Mouse (Mus musculus) gastrocnemius, postnatal 10 days (tissue): ENCODE results near the gene Susd1. TPM values are rescaled to one million over a fixed set of nuclear protein-coding genes. Genes with fewer than 3 reads are reported as not detected.

Experiments used
- DNase-seq: peaks from one replicate; pipeline ENCODE4 v3.0.0; 2021; ENCODE audit warnings: mixed read lengths
- total RNA-seq, 2 experiments: library from RNA; stranded (reverse); gene quantifications; 2 replicates each; pipeline ENCODE4 v1.2.3; 2021

The Susd1 gene
- total RNA-seq, 2 experiments from 2014 or later = 1.5 to 1.6 TPM

DNA sequence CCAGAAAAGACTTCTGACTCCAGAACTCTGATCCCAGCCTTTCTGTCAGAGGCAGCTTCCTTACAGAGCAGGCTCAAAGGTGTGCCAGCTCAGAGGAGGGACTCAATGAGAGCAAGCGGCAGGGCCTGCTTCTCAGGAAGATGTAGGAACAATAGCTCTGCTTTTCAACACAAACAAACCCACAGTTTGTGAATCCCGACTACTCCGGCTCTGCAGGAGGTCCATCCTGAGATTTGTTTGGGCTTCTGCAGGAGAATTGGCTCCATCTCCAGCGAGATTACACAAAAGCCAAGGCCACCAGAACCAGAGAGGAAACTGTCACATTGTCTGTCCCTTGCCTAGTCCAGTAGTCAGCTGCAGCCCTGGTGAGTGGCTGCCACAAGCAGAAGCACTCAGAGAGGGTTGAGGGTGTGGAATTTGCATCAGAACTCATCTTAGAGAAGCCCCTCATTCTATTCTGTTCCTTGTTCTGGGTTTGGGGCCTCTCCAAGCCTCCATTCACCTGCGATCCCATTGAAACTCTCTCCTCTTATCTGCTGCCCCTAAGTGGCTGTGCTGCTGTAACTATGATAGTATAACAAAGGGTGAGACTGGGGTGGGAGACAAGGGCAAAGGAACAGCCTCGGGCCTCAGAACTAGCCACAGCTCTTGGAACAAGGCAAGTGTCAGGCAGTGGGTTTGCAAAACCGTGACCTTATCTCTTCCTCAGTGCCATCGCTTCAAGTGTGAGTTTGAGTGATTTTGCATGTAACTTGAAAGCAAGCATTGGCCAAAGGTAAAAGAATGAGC lies 155.5 kb downstream of the Susd1 start:
- no peak for DNase-seq

DNA sequence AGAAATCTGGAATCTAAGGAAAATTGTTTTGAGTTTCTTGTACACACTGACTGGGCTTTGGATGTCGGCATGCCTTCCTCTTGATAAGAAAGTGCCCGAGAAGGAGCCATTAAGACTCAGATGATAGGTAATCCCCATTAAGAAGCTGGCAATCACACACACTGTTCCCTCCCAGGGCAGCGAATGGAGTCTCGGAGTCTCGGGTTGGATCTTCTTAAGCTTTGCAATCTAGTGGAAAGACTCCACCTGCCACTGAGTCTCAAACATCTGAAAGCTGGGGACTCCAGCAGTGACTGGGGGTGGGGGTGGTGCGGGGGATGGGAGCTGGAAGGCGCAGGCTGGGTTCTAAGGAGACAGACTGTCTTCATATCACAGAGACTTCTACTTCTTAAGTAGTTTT lies 156.3 kb downstream of the Susd1 start:
- DNase-seq = no peak

GRCm38 (mm10) chr4:59280876-59281275 lies 157.6 kb downstream of the Susd1 start:
- DNase-seq = no peak

GRCm38 (mm10) chr4:59279111-59279510 lies 159.3 kb downstream of the Susd1 start:
- DNase-seq = no peak

DNA sequence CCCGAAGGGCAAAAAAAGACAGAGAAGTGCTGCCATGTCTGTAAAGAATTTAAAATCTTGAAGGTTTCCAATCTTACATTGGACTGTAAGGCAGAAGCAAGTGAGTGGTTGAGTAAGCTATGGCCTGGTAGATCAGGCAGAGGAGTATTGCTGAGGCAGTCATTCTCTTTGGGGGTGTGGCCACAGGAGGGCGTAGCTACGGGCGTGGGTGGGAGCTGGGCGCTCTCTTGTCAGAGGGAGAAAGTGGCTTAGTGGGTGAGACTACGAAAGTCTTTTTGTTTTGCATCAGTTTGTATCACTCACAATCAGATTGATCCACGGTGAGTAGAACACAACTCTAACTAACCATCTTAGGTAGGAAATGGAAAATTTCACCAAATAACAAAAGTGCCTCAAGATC lies 160.0 kb downstream of the Susd1 start:
- no peak for DNase-seq

GRCm38 (mm10) chr4:59277958-59278357 lies 160.5 kb downstream of the Susd1 start:
- no peak for DNase-seq

DNA sequence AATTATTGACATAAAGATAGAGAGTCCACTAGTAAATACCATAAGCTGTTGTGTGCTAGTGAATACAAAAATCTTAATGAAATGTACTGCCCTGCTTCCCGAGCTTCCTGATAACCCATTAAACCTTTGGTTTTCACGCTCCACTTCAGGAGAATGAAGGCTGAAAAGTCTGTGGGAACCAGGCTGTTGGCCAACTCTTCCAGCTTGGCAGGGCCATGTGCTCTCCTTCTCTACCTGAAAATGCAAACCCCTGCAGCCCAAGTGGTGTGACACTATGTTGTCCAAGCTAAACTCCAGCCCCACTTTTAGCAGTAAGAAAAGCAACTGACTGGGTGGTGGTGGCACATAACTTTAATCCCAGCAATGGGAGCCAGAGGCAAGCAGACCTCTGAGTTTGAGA lies 162.5 kb downstream of the Susd1 start:
- no peak for DNase-seq

- no peak for DNase-seq
Measured at GRCm38 (mm10) chr4:59275494-59275893, 162.9 kb downstream of the Susd1 start.

- no peak for DNase-seq
Measured at GRCm38 (mm10) chr4:59274136-59274535, 164.3 kb downstream of the Susd1 start.

GRCm38 (mm10) chr4:59273342-59273741 lies 165.1 kb downstream of the Susd1 start:
- no peak for DNase-seq

DNA sequence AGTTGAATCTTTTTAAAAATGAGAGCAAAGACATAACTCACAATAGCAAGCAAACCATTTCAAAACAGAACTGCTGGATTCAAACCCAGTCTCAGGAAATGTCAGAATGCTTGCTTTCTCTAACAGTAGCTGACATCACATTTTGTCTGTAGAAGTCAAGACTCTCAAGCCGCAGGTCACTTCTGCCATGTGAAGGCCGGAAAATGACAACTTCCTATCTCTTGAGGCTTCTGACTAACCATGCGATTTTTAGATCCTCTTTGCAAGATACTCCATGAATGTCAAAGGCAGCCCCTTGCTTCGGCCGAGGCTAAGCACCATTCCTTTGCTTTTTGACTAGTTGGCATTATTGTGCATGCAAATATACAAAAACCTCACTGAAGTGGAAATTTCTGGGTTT lies 172.8 kb downstream of the Susd1 start:
- DNase-seq = no peak

GRCm38 (mm10) chr4:59265182-59265581 lies 173.3 kb downstream of the Susd1 start:
- no peak for DNase-seq

Other genes starting within 250 kb of the Susd1 start
- 10 to 100 TPM; 14.2 to 19.7 TPM for gene Ugcg, start 249.4 kb downstream of the Susd1 start, total RNA-seq
- 10 to 100 TPM; 27.9 to 31.7 TPM for gene Ptbp3, start 110.7 kb upstream of the Susd1 start, total RNA-seq
- 10 to 100 TPM; 48.3 to 51.6 TPM for gene Hsdl2, start 142.9 kb upstream of the Susd1 start, total RNA-seq
- 1 to 10 TPM; 7.0 to 7.7 TPM for gene E130308A19Rik, start 187.6 kb upstream of the Susd1 start, total RNA-seq